Comparison of ENCODE assay signal across 9 mouse cellular contexts in genomic region chr10:78632311-78632710, GRCm38 (mm10). TPM values are rescaled to one million over a fixed set of nuclear protein-coding genes. Genes with fewer than 3 reads are reported as not detected.
DNase-seq lines count a peak whose midpoint lies in the region; ATAC-seq and TF ChIP-seq lines count a peak whose summit lies in the region.
"Had no signal": no experiment of that assay in that cellular context is flagged by ENCODE, and none has a peak within 500 bp of the region (broad histone marks: within the 10 kb centered on the region; RNA-seq: fewer than 3 reads in every experiment).

No protein-coding gene starts in this region.

- H3K4me2 ChIP-seq in intestine, postnatal 0 days (replicated peaks; ENCODE audit: low read depth) = no peak overlapping the region
- no peak overlapping the region for H3K4me2 ChIP-seq in intestine, embryonic 16.5 days (ENCODE audit: low read depth, low read length)
- H3K4me2 ChIP-seq in forebrain, embryonic 16.5 days (ENCODE audit: low read length) = no peak overlapping the region

- no peak overlapping the region for H3K27ac ChIP-seq in intestine, postnatal 0 days (ENCODE audit: low read depth, low read length)
- no peak overlapping the region for H3K27ac ChIP-seq in intestine, embryonic 16.5 days (ENCODE audit: low read length)
- no peak overlapping the region for H3K27ac ChIP-seq in forebrain, embryonic 16.5 days (ENCODE audit: low read length)
- H3K27ac ChIP-seq in layer of hippocampus, adult 2 months = no peak overlapping the region

- DNase-seq in c-Kit-positive CD71-negative TER-119-negative erythroid progenitor cells, embryonic 14.5 days (ENCODE audit: low read depth) = peak; percentile 1
- peak; percentile 43 to 45 for DNase-seq in layer of hippocampus, adult 2 months (ENCODE audit: low spot score in 2 of 2)
- peak; percentile 7 for DNase-seq in lung, postnatal 36 days
- peak; percentile 12 to 18 for DNase-seq in right cerebral cortex, postnatal 36 days (ENCODE audit: low spot score in 2 of 2)
- no peak for DNase-seq in T-cell, adult 2 months (ENCODE audit: low spot score)

- peak; percentile 87 for TF ChIP-seq CTCF in intestine, postnatal 0 days (IDR thresholded peaks at IDR 0.05; ENCODE audit: low read depth)
- TF ChIP-seq CTCF in layer of hippocampus, adult 2 months (conservative IDR thresholded peaks at IDR 0.05) = peak; percentile 77

- WGBS in intestine, postnatal 0 days = 10% methylated on average over 6 of the region's 6 CpGs
- WGBS in intestine, embryonic 16.5 days = 14% methylated on average over 6 of the region's 6 CpGs
- WGBS in forebrain, embryonic 16.5 days = 12% methylated on average over 6 of the region's 6 CpGs

- no peaks in the 10 kb centered on the region for H3K9me3 ChIP-seq in intestine, postnatal 0 days (ENCODE audit: control insufficient read depth)
- H3K9me3 ChIP-seq in intestine, embryonic 16.5 days (ENCODE audit: control insufficient read depth, low read length) = no peaks in the 10 kb centered on the region
- no peaks in the 10 kb centered on the region for H3K9me3 ChIP-seq in forebrain, embryonic 16.5 days (ENCODE audit: control insufficient read depth, low read length)

- no peak overlapping the region for H3K9ac ChIP-seq in intestine, postnatal 0 days (ENCODE audit: low read depth, low read length)
- no peak overlapping the region for H3K9ac ChIP-seq in intestine, embryonic 16.5 days (ENCODE audit: low read depth, low read length)
- no peak overlapping the region for H3K9ac ChIP-seq in forebrain, embryonic 16.5 days (replicated peaks; ENCODE audit: low read depth, low read length)

- no peak for ATAC-seq in intestine, postnatal 0 days
- ATAC-seq in intestine, embryonic 16.5 days = no peak
- ATAC-seq in forebrain, embryonic 16.5 days = peak; percentile 70; the same call in 1 of the 2 replicates

- no peaks in the 10 kb centered on the region for H3K4me1 ChIP-seq in intestine, postnatal 0 days (replicated peaks; ENCODE audit: control insufficient read depth, insufficient read depth, low read length)
- no peaks in the 10 kb centered on the region for H3K4me1 ChIP-seq in intestine, embryonic 16.5 days (ENCODE audit: control insufficient read depth, insufficient read depth, low read length)
- no peaks in the 10 kb centered on the region for H3K4me1 ChIP-seq in forebrain, embryonic 16.5 days (replicated peaks; ENCODE audit: control insufficient read depth, insufficient read depth, low read length)

- H3K27me3 ChIP-seq in intestine, postnatal 0 days (replicated peaks; ENCODE audit: control insufficient read depth, insufficient read depth, low read length) = 0 out of 2 replicates have a peak, but pooled peaks cover 3% of the 10 kb centered on the region
- no peaks in the 10 kb centered on the region for H3K27me3 ChIP-seq in intestine, embryonic 16.5 days (replicated peaks; ENCODE audit: control insufficient read depth, insufficient read depth, low read length)
- H3K27me3 ChIP-seq in forebrain, embryonic 16.5 days (replicated peaks; ENCODE audit: control insufficient read depth, insufficient read depth, low read length) = no peaks in the 10 kb centered on the region

- H3K4me3 ChIP-seq in intestine, postnatal 0 days (ENCODE audit: low read depth, low read length) = no peak overlapping the region
- H3K4me3 ChIP-seq in intestine, embryonic 16.5 days (ENCODE audit: low read length) = no peak overlapping the region
- no peak overlapping the region for H3K4me3 ChIP-seq in forebrain, embryonic 16.5 days (replicated peaks; ENCODE audit: low read length)
- no peak overlapping the region for H3K4me3 ChIP-seq in layer of hippocampus, adult 2 months

- no peaks in the 10 kb centered on the region for H3K36me3 ChIP-seq in intestine, postnatal 0 days (ENCODE audit: control insufficient read depth, insufficient read depth)
- no peaks in the 10 kb centered on the region for H3K36me3 ChIP-seq in intestine, embryonic 16.5 days (ENCODE audit: control insufficient read depth, insufficient read depth, low read length)
- no peaks in the 10 kb centered on the region for H3K36me3 ChIP-seq in forebrain, embryonic 16.5 days (ENCODE audit: control insufficient read depth, insufficient read depth)

RNA-seq across cellular contexts. Expression of gene Olfr1357, which starts 14.4 kb away (rescaled TPM):
- polyA plus RNA-seq in intestine, postnatal 0 days (2015; fragmentation: Nextera tagmentation; extraction: Ambion mirVana) = not detected in 2 replicates
- not detected in 2 replicates for polyA plus RNA-seq in intestine, embryonic 16.5 days (2015; fragmentation: Nextera tagmentation; extraction: Ambion mirVana)
- polyA plus RNA-seq in forebrain, embryonic 16.5 days (2015; fragmentation: Nextera tagmentation; extraction: Ambion mirVana) = not detected in 2 replicates
- total RNA-seq in layer of hippocampus, adult 2 months (2021) = not detected
- polyA plus RNA-seq: liver, embryonic 16.5 days had no signal

RNA-seq across cellular contexts. Expression of gene Syde1, which starts 40.5 kb away (rescaled TPM):
- 6.2 and 6.5 TPM in 2 replicates for polyA plus RNA-seq in intestine, postnatal 0 days (2015; fragmentation: Nextera tagmentation; extraction: Ambion mirVana)
- 12.5 and 13.4 TPM in 2 replicates for polyA plus RNA-seq in intestine, embryonic 16.5 days (2015; fragmentation: Nextera tagmentation; extraction: Ambion mirVana)
- polyA plus RNA-seq in forebrain, embryonic 16.5 days (2015; fragmentation: Nextera tagmentation; extraction: Ambion mirVana) = 3.9 TPM in 2 replicates
- total RNA-seq in layer of hippocampus, adult 2 months (2021) = 1 to 10 TPM; 6.3 TPM

RNA-seq across cellular contexts. Expression of gene Ilvbl, which starts 58.2 kb away (rescaled TPM):
- 92.8 and 96.8 TPM in 2 replicates for polyA plus RNA-seq in intestine, postnatal 0 days (2015; fragmentation: Nextera tagmentation; extraction: Ambion mirVana)
- 83.1 and 85.8 TPM in 2 replicates for polyA plus RNA-seq in intestine, embryonic 16.5 days (2015; fragmentation: Nextera tagmentation; extraction: Ambion mirVana)
- polyA plus RNA-seq in forebrain, embryonic 16.5 days (2015; fragmentation: Nextera tagmentation; extraction: Ambion mirVana) = 38.5 and 48.3 TPM in 2 replicates
- 10 to 100 TPM; 27.8 to 30.2 TPM for total RNA-seq in layer of hippocampus, adult 2 months (2021)
